Mouse (Mus musculus) stomach, postnatal 0 days (tissue): ENCODE measurements around the gene Il31ra.

Source experiments
- CTCF ChIP-seq: IDR thresholded peaks from 2 replicates; pipeline ENCODE4 v1.5.1; 2016; ENCODE audit warnings: antibody characterized with exemption, low read depth, mild to moderate bottlenecking, moderate library complexity
- EP300 ChIP-seq: optimal IDR thresholded peaks from 2 replicates; pipeline ENCODE3; 2016; ENCODE audit warnings: antibody characterized with exemption

GRCm38 (mm10) chr13:112507691-112508090 lies 86.5 kb downstream of the Il31ra start:
- no peak for TF ChIP-seq CTCF
- no peak for TF ChIP-seq EP300
